Mouse (Mus musculus): ENCODE results near the gene Ifitm1. TPM values are rescaled to one million over a fixed set of nuclear protein-coding genes. Genes with fewer than 3 reads are reported as not detected.

Ifitm1 gene
- total and polyA plus RNA-seq, 3 experiments = 0.23 TPM; not detected in 2

GRCm38 (mm10) chr7:140948161-140948560, 18.9 kb upstream of the Ifitm1 start:
- TF ChIP-seq MXI1 (IDR thresholded peaks at IDR 0.05; ENCODE audit: low read depth, low read length) = no peak
- no peak for TF ChIP-seq TBP (IDR thresholded peaks at IDR 0.05; ENCODE audit: low read depth, low read length)
- TF ChIP-seq GATA1 (IDR thresholded peaks at IDR 0.05; ENCODE audit: low read depth, low read length) = no peak
- no peak for TF ChIP-seq MYC (IDR thresholded peaks at IDR 0.05; ENCODE audit: low read depth, low read length)
- TF ChIP-seq KAT2A (conservative IDR thresholded peaks at IDR 0.05; ENCODE audit: low read depth, low read length) = no peak
- TF ChIP-seq ZC3H11A (IDR thresholded peaks at IDR 0.05; ENCODE audit: low read depth, low read length) = no peak
- no peak for TF ChIP-seq E2F4 (IDR thresholded peaks at IDR 0.05; ENCODE audit: borderline replicate concordance, low read depth, low read length)
- TF ChIP-seq ZMIZ1 (IDR thresholded peaks at IDR 0.05; ENCODE audit: low read depth, low read length) = no peak
- no peak for TF ChIP-seq NRF1 (IDR thresholded peaks at IDR 0.05; ENCODE audit: insufficient read depth, low read depth, low read length, poor library complexity, severe bottlenecking)
- no peak for TF ChIP-seq ELF1 (IDR thresholded peaks at IDR 0.05; ENCODE audit: low read depth, low read length)
- TF ChIP-seq CHD1 (IDR thresholded peaks at IDR 0.05; ENCODE audit: low read depth, low read length) = no peak
- no peak for TF ChIP-seq GABPA (IDR thresholded peaks at IDR 0.05; ENCODE audit: low read depth, low read length)
- TF ChIP-seq ETS1 (IDR thresholded peaks at IDR 0.05; ENCODE audit: low read depth, low read length) = no peak
- TF ChIP-seq POLR2AphosphoS2 (IDR thresholded peaks at IDR 0.05; ENCODE audit: low read length) = no peak
- no peak for TF ChIP-seq UBTF (IDR thresholded peaks at IDR 0.05; ENCODE audit: borderline replicate concordance, insufficient read depth, low read depth, low read length)
- TF ChIP-seq NELFE (IDR thresholded peaks at IDR 0.05; ENCODE audit: low read depth, low read length) = no peak
- TF ChIP-seq MAX (IDR thresholded peaks at IDR 0.05; ENCODE audit: low read length) = no peak
- TF ChIP-seq HCFC1 (IDR thresholded peaks at IDR 0.05; ENCODE audit: low read depth, low read length) = no peak
- Histone ChIP-seq H3K36me3 (ENCODE audit: control insufficient read depth in 1 of 2, insufficient read depth in 2 of 2, low read length in 2 of 2) (peaks cover 0 to 9% of the 10 kb centered on the region in 2 experiments; a peak in 2 of 4 replicates), H3K9me3 (replicated peaks; ENCODE audit: insufficient read depth, low read length) (no peaks in the 10 kb centered on the region), H3K79me2 (ENCODE audit: control insufficient read depth, insufficient read depth, low read length, poor library complexity) (peaks cover 4% of the 10 kb centered on the region), H3K4me3 (ENCODE audit: control insufficient read depth in 1 of 2, insufficient read depth in 1 of 2, low read depth in 2 of 2, low read length in 2 of 2) (no peak overlapping the region), H3K27me3 (ENCODE audit: control insufficient read depth in 1 of 2, insufficient read depth in 2 of 2, low read length in 2 of 2) (no peaks in the 10 kb centered on the region), H3K9ac (ENCODE audit: control insufficient read depth, low read depth, low read length, poor library complexity, severe bottlenecking) (no peak overlapping the region), H3K27ac (ENCODE audit: control insufficient read depth, low read depth, low read length) (no peak overlapping the region), H3K4me1 (ENCODE audit: control insufficient read depth in 1 of 2, insufficient read depth in 2 of 2, low read length in 2 of 2) (peaks cover 0 to 16% of the 10 kb centered on the region in 2 experiments; a peak in 3 of 4 replicates)
- DNase-seq (ENCODE audit: low read depth, low spot score) = no peak

- H3K4me1 ChIP-seq (ENCODE audit: control insufficient read depth in 1 of 2, insufficient read depth in 2 of 2, low read length in 2 of 2) = peaks cover 0 to 22% of the 10 kb centered on the region in 2 experiments; a peak in 3 of 4 replicates
- no peaks in the 10 kb centered on the region for H3K27me3 ChIP-seq (ENCODE audit: control insufficient read depth in 1 of 2, insufficient read depth in 2 of 2, low read length in 2 of 2)
- TF ChIP-seq POLR2AphosphoS5 (IDR thresholded peaks at IDR 0.05; ENCODE audit: borderline replicate concordance, low read depth, low read length) = no peak
- TF ChIP-seq SMC3 (IDR thresholded peaks at IDR 0.05; ENCODE audit: low read depth, low read length) = no peak
- TF ChIP-seq MAFK (IDR thresholded peaks at IDR 0.05; ENCODE audit: borderline replicate concordance, low read depth, low read length) = no peak
- no peak for TF ChIP-seq SIN3A (IDR thresholded peaks at IDR 0.05; ENCODE audit: low read length)
- no peak for TF ChIP-seq BHLHE40 (IDR thresholded peaks at IDR 0.05; ENCODE audit: borderline replicate concordance, low read depth, low read length)
- TF ChIP-seq UBTF (IDR thresholded peaks at IDR 0.05; ENCODE audit: borderline replicate concordance, insufficient read depth, low read depth, low read length) = no peak
- TF ChIP-seq ELF1 (IDR thresholded peaks at IDR 0.05; ENCODE audit: low read depth, low read length) = no peak
- no peak for TF ChIP-seq NRF1 (IDR thresholded peaks at IDR 0.05; ENCODE audit: insufficient read depth, low read depth, low read length, poor library complexity, severe bottlenecking)
- TF ChIP-seq KAT2A (conservative IDR thresholded peaks at IDR 0.05; ENCODE audit: low read depth, low read length) = no peak
- TF ChIP-seq TAL1 (IDR thresholded peaks at IDR 0.05; ENCODE audit: low read length) = no peak
- no peak for DNase-seq (ENCODE audit: low read depth, low spot score)
- H3K9me3 ChIP-seq (replicated peaks; ENCODE audit: insufficient read depth, low read length) = no peaks in the 10 kb centered on the region
- peaks cover 15% of the 10 kb centered on the region for H3K79me2 ChIP-seq (ENCODE audit: control insufficient read depth, insufficient read depth, low read length, poor library complexity)
- peaks cover 0 to 19% of the 10 kb centered on the region in 2 experiments; a peak in 2 of 4 replicates for H3K36me3 ChIP-seq (ENCODE audit: control insufficient read depth in 1 of 2, insufficient read depth in 2 of 2, low read length in 2 of 2)
- no peak overlapping the region for H3K4me3 ChIP-seq (ENCODE audit: control insufficient read depth in 1 of 2, insufficient read depth in 1 of 2, low read depth in 2 of 2, low read length in 2 of 2)
- H3K27ac ChIP-seq (ENCODE audit: control insufficient read depth, low read depth, low read length) = no peak overlapping the region
- no peak overlapping the region for H3K9ac ChIP-seq (ENCODE audit: control insufficient read depth, low read depth, low read length, poor library complexity, severe bottlenecking)
These were observed 17.8 kb upstream of the Ifitm1 start for GRCm38 (mm10) chr7:140949255-140949654.
